Mouse (Mus musculus) MEL (cell line): ENCODE results near the gene Ncbp2.

Source experiments
- CHD1 ChIP-seq: IDR thresholded peaks from 2 replicates; pipeline ENCODE4 v1.6.1; 2012; ENCODE audit warnings: low read depth, mild to moderate bottlenecking, inconsistent platforms, low read length, improper control_type of control experiment
- CTCF ChIP-seq, 3 experiments: IDR thresholded peaks in 2 of 3; conservative IDR thresholded peaks in 1 of 3; 2 replicates each; pipeline ENCODE4 v1.5.1; 2011 to 2012; ENCODE audit warnings: low read length in 3 of 3, low read depth in 2 of 3, mild to moderate bottlenecking in 2 of 3, improper control_type of control experiment in 1 of 3, inconsistent platforms in 1 of 3, mixed read lengths in 1 of 3, moderate library complexity in 1 of 3; ENCODE audit not compliant: control insufficient read depth in 1 of 3, insufficient read depth in 1 of 3, poor library complexity in 1 of 3, severe bottlenecking in 1 of 3
- E2F4 ChIP-seq: IDR thresholded peaks from 2 replicates; pipeline ENCODE4 v1.6.1; 2011; ENCODE audit warnings: low read depth, low read length, improper control_type of control experiment, borderline replicate concordance
- ELF1 ChIP-seq: IDR thresholded peaks from 2 replicates; pipeline ENCODE4 v1.6.1; 2014; ENCODE audit warnings: low read depth, mild to moderate bottlenecking, inconsistent platforms, low read length, improper control_type of control experiment, moderate library complexity
- MAX ChIP-seq: IDR thresholded peaks from 2 replicates; pipeline ENCODE4 v1.6.1; 2011; ENCODE audit warnings: low read length, improper control_type of control experiment
- MAZ ChIP-seq: IDR thresholded peaks from 2 replicates; pipeline ENCODE4 v1.6.1; 2012; ENCODE audit warnings: low read depth, mild to moderate bottlenecking, inconsistent platforms, low read length, improper control_type of control experiment
- MYC ChIP-seq: IDR thresholded peaks from 2 replicates; pipeline ENCODE4 v1.6.1; 2011; ENCODE audit warnings: low read depth, mild to moderate bottlenecking, low read length, improper control_type of control experiment, moderate library complexity
- POLR2A ChIP-seq, 2 experiments: IDR thresholded peaks; 2 replicates each; pipeline ENCODE4 v1.6.1; 2011 to 2012; ENCODE audit warnings: low read length in 2 of 2, mild to moderate bottlenecking in 2 of 2, control low read depth in 1 of 2, improper control_type of control experiment in 1 of 2, low read depth in 1 of 2, moderate library complexity in 1 of 2; ENCODE audit not compliant: control insufficient read depth in 1 of 2, insufficient read depth in 1 of 2, poor library complexity in 1 of 2
- USF1 ChIP-seq: IDR thresholded peaks from 2 replicates; pipeline ENCODE4 v1.6.1; 2014; ENCODE audit warnings: low read depth, mild to moderate bottlenecking, inconsistent platforms, low read length, improper control_type of control experiment, moderate library complexity
- ZNF384 ChIP-seq: IDR thresholded peaks from 2 replicates; pipeline ENCODE4 v1.6.1; 2012; ENCODE audit warnings: low read depth, mild to moderate bottlenecking, inconsistent platforms, low read length, improper control_type of control experiment

GRCm38 (mm10) chr16:31945372-31945771 lies 2.9 kb upstream of the Ncbp2 start:
- TF ChIP-seq ELF1 (no peak), MAZ (no peak), MYC (no peak), POLR2A (IDR thresholded peaks at IDR 0.05; ENCODE audit: control insufficient read depth in 1 of 2, insufficient read depth in 1 of 2, low read depth in 1 of 2, low read length in 2 of 2, poor library complexity in 1 of 2) (no peak), MAX (no peak), USF1 (no peak), E2F4 (no peak), CTCF (IDR thresholded peaks at IDR 0.05 in 2 of 3, conservative IDR thresholded peaks at IDR 0.05 in 1 of 3; ENCODE audit: control insufficient read depth in 1 of 3, insufficient read depth in 1 of 3, low read depth in 2 of 3, low read length in 3 of 3, poor library complexity in 1 of 3, severe bottlenecking in 1 of 3) (no peak), ZNF384 (no peak), CHD1 (no peak)
